Mouse (Mus musculus) ES-Bruce4 (cell line): ENCODE measurements around the gene Ttc5. TPM values are rescaled to one million over a fixed set of nuclear protein-coding genes. Genes with fewer than 3 reads are reported as not detected.
"Not testable (repeated sequence)": the region's sequence is repeated elsewhere in the genome, so short reads cannot be mapped to it uniquely, and the experiment has no call there.

Experiments used
- H3K27ac ChIP-seq: 2 replicates; pipeline ENCODE4 v1.5.1; 2012; ENCODE audit warnings: low read length, inconsistent platforms; ENCODE audit not compliant: insufficient read depth
- H3K27me3 ChIP-seq: 2 replicates; pipeline ENCODE4 v1.6.1; 2012; ENCODE audit warnings: mild to moderate bottlenecking, low read length, inconsistent platforms; ENCODE audit not compliant: control insufficient read depth, poor library complexity, insufficient read depth, severe bottlenecking
- H3K36me3 ChIP-seq: 2 replicates; pipeline ENCODE4 v1.6.1; 2012; ENCODE audit warnings: inconsistent platforms, mild to moderate bottlenecking, low read length, moderate library complexity; ENCODE audit not compliant: control insufficient read depth, poor library complexity, insufficient read depth, severe bottlenecking
- H3K4me1 ChIP-seq: one replicate; pipeline ENCODE4 v1.8.1; 2011; ENCODE audit warnings: low read length; ENCODE audit not compliant: control insufficient read depth, insufficient read depth
- H3K4me3 ChIP-seq: 2 replicates; pipeline ENCODE4 v1.5.1; 2011; ENCODE audit warnings: low read depth, mild to moderate bottlenecking, low read length
- H3K9ac ChIP-seq: 2 replicates; pipeline ENCODE4 v1.6.1; 2012; ENCODE audit warnings: low read depth, mild to moderate bottlenecking, inconsistent platforms; ENCODE audit not compliant: poor library complexity, severe bottlenecking
- H3K9me3 ChIP-seq: replicated peaks from 2 replicates; pipeline ENCODE4 v1.6.1; 2012; ENCODE audit warnings: mild to moderate bottlenecking, low read length, inconsistent platforms; ENCODE audit not compliant: control insufficient read depth, poor library complexity, insufficient read depth, severe bottlenecking
- CTCF ChIP-seq: IDR thresholded peaks from one replicate; pipeline ENCODE4 v1.8.1; 2011; ENCODE audit warnings: low read depth, low read length
- EP300 ChIP-seq: IDR thresholded peaks from 2 replicates; pipeline ENCODE4 v1.6.1; 2011; ENCODE audit warnings: low read depth, low read length; ENCODE audit not compliant: insufficient read depth
- POLR2A ChIP-seq: IDR thresholded peaks from one replicate; pipeline ENCODE4 v1.8.1; 2011; ENCODE audit warnings: low read length; ENCODE audit not compliant: insufficient read depth
- polyA plus RNA-seq: library from polyadenylated mRNA; stranded (reverse); fragments of >200 nt; gene quantifications from 2 replicates; pipeline ENCODE4 v1.2.4, GENCODE M21; 2011; ENCODE audit warnings: low read depth; ENCODE audit not compliant: missing spikeins, insufficient read depth, insufficient read length

The Ttc5 gene
- polyA plus RNA-seq, 1 experiment, result 48.1 TPM

- Histone ChIP-seq H3K9ac (no peak overlapping the region), H3K9me3 (no peaks in the 10 kb centered on the region), H3K36me3 (no peaks in the 10 kb centered on the region), H3K4me1 (no peaks in the 10 kb centered on the region), H3K27ac (no peak overlapping the region), H3K27me3 (no peaks in the 10 kb centered on the region), H3K4me3 (no peak overlapping the region)
- TF ChIP-seq EP300, result no peak
- TF ChIP-seq CTCF, result no peak
- no peak for TF ChIP-seq POLR2A
Observed at GRCm38 (mm10) chr14:50741584-50741983, 43.7 kb downstream of the Ttc5 start.

DNA sequence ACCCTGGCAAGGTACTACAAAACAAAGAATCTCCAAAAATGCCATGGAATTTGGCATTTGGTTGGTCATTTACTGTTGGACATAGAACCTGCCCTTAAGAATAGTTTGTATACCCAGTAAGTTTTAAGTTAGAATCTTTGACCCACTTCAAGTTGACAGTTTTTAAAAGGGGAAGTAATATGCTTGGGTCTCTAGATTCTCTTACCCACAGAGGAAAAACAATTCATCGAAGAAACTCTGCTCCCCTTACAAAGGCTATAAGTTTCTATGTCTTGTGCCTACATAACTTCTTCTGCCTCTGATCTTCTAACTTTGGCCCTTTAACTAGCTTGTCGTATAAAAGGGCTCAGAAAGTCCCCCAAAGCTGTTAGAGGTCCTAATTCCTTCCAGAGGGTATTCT, 45.0 kb downstream of the Ttc5 start:
- no peaks in the 10 kb centered on the region for H3K36me3 ChIP-seq
- no peaks in the 10 kb centered on the region for H3K27me3 ChIP-seq
- H3K4me3 ChIP-seq, result no peak overlapping the region
- H3K4me1 ChIP-seq, result no peaks in the 10 kb centered on the region
- H3K9ac ChIP-seq, result no peak overlapping the region
- H3K9me3 ChIP-seq, result no peaks in the 10 kb centered on the region
- no peak for TF ChIP-seq POLR2A
- TF ChIP-seq CTCF, result no peak
- TF ChIP-seq EP300, result no peak
- H3K27ac ChIP-seq, result no peak overlapping the region

DNA sequence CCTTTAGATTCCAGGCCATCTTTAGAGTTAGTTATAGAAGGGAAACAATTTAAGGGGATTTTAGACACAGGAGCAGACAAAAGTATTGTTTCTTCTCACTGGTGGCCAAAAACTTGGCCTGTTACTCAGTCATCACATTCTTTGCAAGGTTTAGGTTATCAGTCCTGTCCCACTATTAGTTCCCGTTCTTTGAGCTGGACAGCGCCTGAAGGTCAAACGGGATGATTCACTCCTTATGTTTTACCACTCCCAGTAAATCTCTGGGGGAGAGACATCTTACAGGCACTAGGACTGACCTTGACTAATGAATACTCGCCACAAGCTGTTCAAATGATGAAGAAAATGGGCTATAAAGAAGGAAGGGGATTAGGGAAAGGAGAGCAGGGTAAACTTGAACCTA, 62.9 kb downstream of the Ttc5 start:
- not testable (repeated sequence) for H3K4me3 ChIP-seq, H3K9me3 ChIP-seq, H3K27me3 ChIP-seq, H3K4me1 ChIP-seq, H3K9ac ChIP-seq, H3K27ac ChIP-seq, H3K36me3 ChIP-seq

DNA sequence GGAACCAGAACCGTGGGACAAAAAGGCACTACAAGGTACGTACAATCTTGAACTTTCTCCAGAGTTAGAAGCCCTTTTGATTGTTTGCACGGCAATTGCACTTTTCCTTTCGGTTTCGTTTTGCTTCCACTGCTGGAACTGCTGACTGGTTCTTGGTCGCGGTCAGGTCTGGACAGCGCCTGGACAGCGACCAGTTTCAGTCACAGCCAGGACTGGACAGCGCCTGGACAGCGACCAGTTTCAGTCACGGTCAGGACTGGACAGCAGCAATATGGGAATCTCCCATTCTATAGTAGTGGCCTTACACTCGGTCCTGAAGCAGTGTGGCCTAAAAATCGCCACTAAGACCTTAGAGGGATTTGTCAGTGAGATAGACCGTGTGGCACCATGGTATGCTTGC, 65.4 kb downstream of the Ttc5 start:
- not testable (repeated sequence) for H3K9me3 ChIP-seq, H3K9ac ChIP-seq, H3K4me3 ChIP-seq, H3K27ac ChIP-seq, H3K27me3 ChIP-seq, H3K36me3 ChIP-seq, H3K4me1 ChIP-seq

Other genes starting within 250 kb of the Ttc5 start
- gene Olfr744, start 170.6 kb downstream of the Ttc5 start, polyA plus RNA-seq, result not detected in 2 replicates
- not detected in 2 replicates for gene Olfr745, start 146.1 kb downstream of the Ttc5 start, polyA plus RNA-seq
- gene Olfr746, start 138.4 kb downstream of the Ttc5 start, polyA plus RNA-seq, result not detected in 2 replicates
- gene Olfr747, start 92.3 kb downstream of the Ttc5 start, polyA plus RNA-seq, result not detected in 2 replicates
- not detected in 2 replicates for gene Olfr748, start 78.1 kb downstream of the Ttc5 start, polyA plus RNA-seq
- not detected in 2 replicates for gene Olfr749, start 40.4 kb downstream of the Ttc5 start, polyA plus RNA-seq
- 0.44 TPM in 1 of 2 replicates, not detected in the other for gene Ccnb1ip1, start 22.2 kb upstream of the Ttc5 start, polyA plus RNA-seq
- 86.5 and 91.5 TPM in 2 replicates for gene Parp2, start 22.3 kb upstream of the Ttc5 start, polyA plus RNA-seq
- gene Tep1, start 85.0 kb upstream of the Ttc5 start, polyA plus RNA-seq, result 12.1 and 19.4 TPM in 2 replicates
- not detected in 2 replicates for gene Klhl33, start 112.0 kb upstream of the Ttc5 start, polyA plus RNA-seq
- 68.4 and 72.5 TPM in 2 replicates for gene Osgep, start 139.4 kb upstream of the Ttc5 start, polyA plus RNA-seq
- gene Apex1, start 139.4 kb upstream of the Ttc5 start, polyA plus RNA-seq, result 165 and 181 TPM in 2 replicates
- 90.3 and 95.5 TPM in 2 replicates for gene Pip4p1, start 145.3 kb upstream of the Ttc5 start, polyA plus RNA-seq
- 58.9 and 64.4 TPM in 2 replicates for gene Pnp, start 145.6 kb upstream of the Ttc5 start, polyA plus RNA-seq
- 24.9 and 31.0 TPM in 2 replicates for gene Gm49342, start 159.0 kb upstream of the Ttc5 start, polyA plus RNA-seq
- gene Pnp2, start 170.5 kb upstream of the Ttc5 start, polyA plus RNA-seq, result 6.1 and 9.4 TPM in 2 replicates
- not detected in 2 replicates for gene Rnase10, start 222.2 kb upstream of the Ttc5 start, polyA plus RNA-seq